Mouse (Mus musculus) kidney, adult 9 months (tissue): ENCODE data around the gene Vwa8.

Source experiments
- DNase-seq: peaks from one replicate; pipeline ENCODE4 v3.0.0; 2022

Vwa8 gene

DNA sequence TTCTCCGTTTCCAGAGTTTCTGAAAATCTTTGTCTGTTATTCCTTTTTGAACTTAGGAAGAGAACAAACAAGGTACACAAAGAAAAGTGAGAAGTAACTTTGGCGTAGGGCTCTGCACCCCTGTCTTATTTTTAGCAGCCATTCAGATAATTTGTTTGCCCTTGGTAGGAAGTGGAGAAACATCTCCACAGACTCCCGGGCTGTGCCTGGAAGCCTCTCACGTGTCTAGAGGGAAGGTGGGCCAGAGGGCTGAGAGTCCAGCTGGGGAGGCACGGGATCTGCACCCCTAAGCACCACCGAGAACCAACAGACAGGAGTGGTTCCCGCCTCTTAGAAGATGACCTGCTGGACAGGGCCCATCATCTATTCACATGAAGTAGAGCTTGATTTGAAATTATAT is 302.9 kb downstream of the Vwa8 start:
- DNase-seq = no peak

DNA sequence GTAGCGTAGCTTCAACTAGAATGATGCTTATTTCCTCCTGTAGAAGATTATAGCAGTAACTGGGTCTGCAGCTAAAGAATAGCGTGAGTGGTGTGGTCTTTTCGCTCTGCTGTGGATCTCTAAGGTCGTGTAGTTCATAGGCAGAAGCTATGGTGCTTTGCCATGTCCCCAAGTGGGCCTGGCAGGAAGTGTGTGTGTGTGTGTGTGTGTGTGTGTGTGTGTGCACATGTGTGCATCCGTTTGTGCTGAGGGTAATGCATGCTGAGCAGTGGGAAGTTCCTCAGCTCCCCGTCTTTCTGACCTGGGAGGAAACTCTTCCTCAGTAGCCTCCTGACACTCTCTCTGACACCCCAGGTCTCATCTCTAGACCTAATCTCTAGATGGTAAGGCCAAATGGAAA is 305.0 kb downstream of the Vwa8 start:
- no peak for DNase-seq

DNA sequence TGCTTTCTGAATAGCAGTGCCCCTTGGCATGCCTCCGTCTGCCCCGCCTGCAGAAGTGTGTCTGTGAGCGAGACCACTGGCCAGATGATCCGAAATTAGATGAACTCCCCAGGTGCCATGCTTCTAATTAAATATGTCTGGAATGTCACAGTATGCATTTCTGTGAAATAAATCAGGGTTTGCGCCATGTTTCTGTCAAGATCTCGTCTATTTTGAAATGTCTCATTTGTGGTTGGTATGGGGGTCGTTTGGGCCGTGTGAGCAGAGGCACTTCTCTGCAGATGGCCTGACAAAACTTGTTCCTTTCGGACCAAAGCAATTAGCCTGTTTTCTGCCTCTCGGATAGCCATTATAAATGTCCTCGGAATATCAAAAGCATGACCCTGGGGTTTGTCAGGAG is 306.1 kb downstream of the Vwa8 start:
- DNase-seq = no peak

DNA sequence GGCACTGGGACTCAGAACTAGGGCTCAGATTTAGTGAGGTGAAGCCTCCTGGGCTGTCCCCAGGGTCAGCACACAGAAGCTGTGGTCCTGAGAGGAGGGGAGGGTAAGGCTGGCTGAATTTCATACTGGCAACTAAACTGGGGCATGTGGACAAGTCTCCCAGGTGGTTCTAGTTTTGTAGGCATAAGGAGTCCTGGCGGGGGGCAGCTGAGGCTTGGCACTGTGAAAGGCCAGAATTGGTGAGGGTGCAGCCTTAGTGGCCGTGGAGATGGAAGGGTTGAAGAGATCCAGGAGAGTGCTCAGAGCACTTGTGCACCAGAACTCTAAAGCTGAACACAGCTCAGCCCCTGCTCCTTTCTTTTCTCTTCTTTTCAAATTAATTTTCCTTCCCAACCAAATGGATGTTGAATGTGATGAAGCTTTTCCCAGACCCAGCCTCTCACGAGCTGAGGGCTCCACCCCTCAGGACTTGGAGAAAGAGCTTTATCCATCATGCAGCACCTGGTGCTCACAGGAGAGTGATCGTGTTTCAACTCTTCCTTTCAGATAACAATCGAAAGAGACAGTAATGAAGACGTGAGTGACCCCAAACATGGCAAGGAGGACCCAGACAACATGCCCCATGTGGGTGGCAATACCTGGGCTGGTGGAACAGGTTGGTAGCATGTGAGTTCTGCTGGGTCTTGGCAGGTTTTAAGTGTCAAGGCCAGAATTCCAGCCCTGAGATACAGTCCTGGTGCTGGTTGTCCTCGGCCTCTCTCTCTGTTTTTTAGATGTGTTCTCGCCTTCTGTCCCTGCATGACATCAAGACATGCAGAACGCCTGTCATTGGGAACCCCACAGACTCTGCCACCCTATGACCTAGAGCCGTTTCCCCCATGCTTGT is 307.9 kb downstream of the Vwa8 start:
- no peak for DNase-seq

DNA sequence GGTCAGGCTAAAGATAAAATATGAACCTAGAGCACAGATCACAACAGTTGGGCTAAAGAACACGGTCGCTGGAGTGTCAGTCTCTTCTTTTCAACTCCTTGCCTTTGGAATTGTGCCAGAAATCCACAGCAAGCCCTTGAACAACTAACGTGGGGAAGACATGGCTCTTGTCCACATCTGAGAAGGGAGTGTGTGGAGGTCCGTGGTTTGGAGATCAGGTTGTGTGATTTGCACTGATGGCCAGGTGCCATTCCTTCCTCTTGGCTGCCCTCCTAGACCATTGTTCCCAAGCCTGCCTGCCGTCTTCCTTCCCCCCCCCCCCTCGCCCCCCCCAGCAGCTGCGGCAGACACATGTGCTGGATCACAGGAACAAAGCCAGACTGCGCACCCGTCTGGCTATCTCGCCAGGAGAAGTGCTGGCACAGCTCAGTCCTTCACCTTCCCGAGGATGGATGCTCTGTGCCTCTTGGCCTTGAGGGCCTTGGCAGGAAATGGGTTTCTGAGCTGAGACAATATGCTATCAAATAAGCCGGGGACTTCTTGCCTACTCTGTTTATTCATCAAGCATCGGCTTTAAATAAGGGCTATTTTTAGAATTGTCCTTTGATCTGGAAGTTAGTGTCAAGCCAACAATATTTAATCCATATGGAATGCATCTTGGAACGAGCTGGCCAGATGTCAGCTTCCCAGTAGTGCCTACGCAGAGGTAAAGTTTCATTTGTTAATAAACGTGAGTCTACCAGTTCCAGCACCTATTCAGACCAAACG is 308.8 kb downstream of the Vwa8 start:
- peak; percentile 69 for DNase-seq

DNA sequence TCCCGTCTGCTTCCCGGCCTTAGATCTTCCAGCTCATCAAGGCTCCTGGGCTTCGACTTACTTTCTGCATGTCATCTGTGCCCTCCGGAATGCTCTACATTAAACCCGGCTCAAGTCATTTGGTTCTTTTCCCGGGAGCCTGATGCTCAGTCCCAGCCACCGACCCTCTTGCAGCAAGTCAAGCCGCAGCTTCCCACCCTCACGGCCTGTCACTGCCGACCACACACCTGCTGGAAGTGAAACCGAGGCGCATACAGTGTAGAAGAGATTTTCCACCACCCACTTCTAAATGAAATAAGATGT is 309.3 kb downstream of the Vwa8 start:
- no peak for DNase-seq

DNA sequence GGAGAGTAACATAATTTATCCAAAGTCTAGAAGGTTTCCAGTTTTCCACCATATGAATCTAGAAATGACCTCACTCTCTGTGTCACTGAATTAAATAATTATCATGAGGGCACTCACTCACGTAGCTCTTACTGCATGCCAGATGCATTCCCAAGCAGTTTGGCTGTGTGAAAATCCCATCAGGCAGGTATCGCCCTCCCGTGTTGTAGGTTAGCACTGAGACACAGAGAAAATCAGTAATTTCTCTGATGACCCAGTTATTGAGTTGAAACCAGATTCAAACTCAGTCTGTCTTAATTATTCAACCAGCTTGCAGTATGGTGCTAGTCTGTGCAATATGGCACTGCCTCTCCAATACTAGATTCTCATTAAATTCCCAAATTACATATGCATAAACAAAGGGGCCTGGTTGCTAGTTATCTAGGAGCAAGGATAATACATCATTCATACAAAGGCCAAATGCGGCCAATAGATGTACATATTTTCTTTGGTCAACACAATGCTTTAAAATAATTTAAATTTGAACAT is 309.9 kb downstream of the Vwa8 start:
- DNase-seq = no peak

DNA sequence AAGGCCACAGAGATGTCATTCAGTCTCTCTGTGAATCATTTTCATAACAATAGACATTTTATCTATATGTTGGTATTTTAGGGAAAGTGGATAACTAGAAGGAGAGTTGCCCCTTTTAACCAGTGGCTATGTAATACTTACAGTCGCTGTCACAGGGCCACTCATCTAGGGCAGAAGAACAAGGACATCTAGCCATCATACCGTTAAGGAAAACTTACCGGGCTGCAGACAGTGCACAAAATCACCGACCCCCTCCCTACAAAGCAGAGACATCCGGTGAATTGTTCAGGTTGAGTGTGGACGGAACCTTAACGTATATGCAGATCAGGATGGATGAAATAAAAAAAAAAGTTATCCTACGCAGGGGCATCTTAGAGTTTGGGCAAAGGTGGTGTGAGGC is 310.6 kb downstream of the Vwa8 start:
- DNase-seq = no peak

DNA sequence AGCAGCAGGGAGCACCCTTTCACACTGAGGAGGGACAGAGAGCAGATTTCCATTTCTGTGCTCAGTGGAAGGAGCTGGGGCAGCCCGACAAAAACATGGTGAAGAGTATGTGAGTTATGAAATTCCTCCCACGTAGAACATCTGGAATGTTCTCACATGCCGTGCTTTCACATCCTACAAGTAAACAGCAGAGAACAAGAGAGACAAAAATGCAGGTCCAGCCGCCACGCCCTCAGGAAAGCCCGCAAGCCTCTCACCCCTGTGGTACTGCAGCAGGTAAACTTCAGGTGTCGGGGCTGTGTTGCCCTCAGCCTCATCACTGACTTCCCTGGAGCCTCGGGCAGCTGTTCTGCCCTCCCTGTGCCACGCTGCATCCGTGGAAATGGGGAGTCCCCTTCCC is 311.6 kb downstream of the Vwa8 start:
- no peak for DNase-seq

DNA sequence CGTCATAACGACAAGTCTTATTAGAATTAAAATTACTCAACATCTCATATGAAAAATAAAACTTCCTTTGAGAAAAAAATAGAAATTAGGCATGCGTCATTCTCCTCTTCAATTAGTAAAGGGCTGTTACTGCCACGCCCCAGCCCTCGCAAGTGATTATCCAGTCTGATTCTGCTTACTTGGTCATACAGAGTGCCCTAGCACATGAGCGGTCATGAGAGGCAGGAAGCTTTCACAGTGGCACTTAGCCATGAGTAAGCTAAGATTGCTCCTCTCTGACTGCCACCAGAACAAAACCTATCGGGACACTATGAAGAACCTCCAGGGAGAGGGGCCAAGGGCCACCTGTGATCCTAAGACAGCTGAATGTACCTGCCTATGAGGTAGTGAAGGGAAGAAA is 312.1 kb downstream of the Vwa8 start:
- no peak for DNase-seq

DNA sequence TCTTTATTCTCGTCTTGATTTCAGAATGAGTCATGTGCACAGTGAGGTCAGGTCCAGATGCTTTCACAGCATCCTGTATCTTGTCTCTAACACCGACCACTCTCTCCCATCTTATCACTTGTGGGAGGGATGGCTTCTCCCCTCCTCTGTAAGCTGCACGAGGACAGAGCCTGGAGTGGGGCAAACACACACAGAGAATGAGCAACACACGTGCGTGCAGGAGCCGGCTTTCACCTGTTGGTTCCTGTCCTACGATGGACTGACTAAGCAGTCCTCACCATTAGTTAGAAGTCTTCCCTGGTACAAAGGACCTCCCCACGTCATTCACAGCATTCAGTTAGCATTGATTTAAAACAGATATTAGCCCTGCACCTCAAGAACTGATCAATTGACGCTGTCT is 312.9 kb downstream of the Vwa8 start:
- DNase-seq = no peak

DNA sequence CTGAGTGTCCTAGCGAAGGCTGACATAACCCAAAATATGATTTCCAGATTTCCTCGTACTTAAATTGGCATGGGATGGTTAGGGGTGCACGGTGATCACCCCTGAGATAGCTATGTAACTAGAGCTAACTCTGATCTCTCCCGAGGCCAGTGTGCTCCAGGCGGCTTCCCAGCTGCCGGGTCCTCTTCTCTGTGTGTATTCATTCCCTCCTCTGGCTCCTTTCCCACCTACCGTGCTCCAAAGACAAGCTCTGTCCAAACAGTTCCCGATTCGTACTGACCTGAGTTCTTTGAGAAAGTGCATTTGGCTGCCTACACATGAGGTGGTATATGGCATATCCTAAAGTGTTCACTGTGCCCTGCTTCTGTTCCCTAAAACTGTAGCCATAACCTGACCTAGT is 313.8 kb downstream of the Vwa8 start:
- no peak for DNase-seq

DNA sequence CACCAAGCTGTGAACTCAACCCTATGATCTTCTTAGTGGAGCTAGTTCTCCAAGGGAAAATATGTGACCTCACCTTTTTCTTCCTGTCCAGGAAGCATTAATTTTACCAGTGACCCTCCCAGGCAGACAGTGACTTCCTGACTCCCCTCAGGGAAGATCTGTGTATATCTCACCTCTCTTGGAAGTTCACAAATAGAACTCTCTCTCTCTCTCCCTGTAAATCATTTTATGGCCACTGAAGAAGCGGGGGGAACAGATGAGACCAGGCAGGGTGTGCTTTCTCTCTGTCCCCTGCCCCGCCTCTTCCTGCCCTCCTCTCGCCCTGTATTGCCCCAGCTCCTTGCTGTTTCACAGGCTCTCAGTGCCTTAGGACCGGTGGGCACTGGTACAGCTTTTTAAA is 315.5 kb downstream of the Vwa8 start:
- DNase-seq = peak; percentile 69

DNA sequence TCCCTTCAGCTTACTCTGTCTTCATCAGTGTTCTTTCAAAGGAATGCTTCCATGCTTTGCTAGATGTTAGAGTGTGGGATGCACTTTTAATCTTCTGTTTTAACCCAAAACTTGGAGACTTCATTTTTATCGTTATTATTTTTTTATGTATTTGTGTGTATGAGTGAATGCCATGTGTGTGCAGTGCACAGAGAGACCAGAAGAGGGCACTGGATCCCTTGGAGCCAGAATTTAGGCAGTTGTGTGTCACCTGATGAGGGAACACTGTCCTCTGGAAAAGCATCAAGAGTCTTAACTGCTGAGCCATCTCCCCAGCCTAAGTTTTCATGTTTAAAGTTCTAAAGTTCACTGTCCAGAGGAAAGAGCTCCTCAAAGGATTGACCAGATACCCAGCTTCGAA is 316.1 kb downstream of the Vwa8 start:
- DNase-seq = peak; percentile 37

DNA sequence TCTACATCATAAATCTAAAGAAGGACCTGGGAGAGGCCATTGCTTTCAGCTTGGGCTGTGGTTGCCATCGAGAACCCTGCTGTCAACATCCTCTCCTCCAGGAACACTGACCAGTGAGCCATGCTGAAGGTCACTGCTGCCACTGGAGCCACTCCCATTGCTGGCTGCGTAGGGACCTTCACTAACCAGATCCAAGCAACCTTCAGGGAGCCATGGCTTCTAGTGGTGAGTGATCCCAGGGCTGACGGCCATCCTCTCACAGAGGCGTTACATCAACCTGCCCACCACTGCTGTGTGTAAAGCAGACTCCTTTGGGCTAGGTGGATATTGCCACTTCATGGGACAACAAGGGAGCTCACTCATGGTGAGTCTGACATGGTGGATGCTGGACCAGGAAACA is 325.7 kb downstream of the Vwa8 start:
- DNase-seq = no peak

DNA sequence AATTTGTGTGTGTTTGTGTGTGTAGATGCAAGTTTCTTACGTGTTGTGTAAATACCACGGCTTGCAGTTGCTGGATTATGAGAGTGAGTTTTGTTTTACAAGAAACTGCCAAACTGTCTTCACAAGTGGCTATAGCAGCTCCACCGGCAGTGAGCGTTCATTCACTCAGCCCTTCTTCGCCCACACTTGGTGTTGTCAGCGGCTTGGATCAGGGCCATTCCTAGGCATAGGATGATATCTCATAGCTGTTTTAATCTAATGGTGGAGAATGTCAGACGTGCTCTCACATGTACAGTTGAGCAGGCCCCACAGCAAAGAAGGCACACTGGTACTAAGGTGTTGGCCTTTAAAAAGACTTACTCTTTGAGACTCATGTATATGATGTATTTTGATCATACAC is 328.9 kb downstream of the Vwa8 start:
- no peak for DNase-seq

DNA sequence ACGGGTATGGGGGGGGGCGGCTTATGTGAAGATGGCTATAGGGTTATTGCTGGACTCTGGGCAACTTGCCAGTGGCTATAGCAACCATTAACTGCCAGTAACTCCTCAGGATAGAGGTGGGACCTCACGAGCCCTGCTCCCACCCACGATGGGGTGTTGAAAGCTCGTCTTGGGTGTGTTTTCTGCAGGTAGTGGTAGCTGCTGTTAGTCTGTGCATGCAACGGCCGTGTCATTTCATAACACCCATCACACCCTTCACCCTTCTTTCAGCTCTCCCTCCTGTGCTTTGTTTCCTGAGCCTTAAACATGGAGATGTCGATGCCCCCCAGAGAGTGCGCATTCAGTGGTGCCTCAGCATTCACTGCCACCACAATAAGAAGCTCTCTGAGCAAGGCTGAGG is 329.4 kb downstream of the Vwa8 start:
- DNase-seq = no peak

DNA sequence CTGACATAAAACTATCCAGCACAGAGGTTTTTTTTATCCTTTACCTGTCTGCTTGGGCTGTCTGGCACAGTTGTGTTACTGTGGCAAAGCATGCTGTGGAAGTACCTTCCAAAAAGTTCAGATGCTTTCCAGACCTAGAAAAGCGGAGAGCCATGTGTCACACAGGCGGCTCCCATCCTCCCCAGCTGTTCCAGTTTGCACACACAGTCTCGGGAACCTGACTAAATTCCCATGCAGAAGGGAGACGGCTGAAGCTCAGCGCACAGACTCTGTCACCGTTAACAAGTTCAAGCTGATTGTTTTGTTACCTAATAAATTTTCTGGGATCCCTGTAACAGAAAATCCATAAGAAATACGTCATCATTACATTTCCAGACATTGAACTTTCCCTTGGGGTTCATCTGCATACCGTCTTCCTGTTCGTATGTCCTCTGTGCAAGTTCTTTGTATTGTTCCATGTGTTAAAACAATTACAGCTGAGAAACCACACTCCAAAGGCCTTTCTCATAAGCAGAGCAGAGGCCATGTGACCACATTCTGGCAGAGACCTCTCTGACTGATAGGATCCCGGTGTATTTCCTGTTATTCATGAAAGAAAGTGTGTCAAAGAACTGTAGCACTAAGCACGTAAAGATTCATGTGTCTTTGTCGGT is 331.4 kb downstream of the Vwa8 start:
- peak; percentile 38 for DNase-seq

DNA sequence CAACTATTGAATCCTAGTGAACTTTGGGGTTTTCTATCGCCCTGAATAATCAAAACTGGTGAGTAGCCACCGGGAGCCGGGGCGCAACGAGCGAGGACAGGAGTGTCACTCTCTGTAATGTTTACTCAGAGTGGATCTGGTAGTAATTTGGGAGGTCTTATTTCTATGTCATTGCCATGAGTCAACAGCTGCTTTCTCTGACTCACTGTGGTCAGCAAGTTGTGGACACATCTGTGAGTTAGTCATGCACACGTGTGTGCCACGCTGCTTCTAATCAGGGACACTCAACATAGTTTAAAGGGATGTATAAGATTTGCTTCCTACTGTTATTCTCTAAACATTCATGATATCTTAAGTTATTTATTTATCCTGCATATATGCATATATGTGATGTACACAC is 332.9 kb downstream of the Vwa8 start:
- no peak for DNase-seq

DNA sequence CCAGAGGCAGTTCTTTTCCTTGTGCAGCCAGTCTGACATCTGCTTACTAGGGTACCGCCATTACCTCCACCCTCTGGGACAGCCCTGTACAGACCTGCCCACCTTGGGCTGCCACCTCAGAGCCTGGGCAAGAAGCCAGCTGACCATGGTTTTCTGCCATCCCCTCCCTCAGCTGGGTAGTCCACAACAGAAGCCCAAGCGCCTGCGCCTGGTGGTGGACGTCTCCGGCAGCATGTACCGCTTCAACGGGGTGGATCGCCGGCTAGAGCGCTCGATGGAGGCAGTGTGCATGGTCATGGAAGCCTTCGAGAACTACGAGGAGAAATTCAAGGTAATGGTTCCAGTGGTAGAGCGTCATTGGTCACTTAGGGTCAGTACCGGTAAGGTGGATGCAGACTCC is 333.9 kb downstream of the Vwa8 start:
- DNase-seq = no peak

DNA sequence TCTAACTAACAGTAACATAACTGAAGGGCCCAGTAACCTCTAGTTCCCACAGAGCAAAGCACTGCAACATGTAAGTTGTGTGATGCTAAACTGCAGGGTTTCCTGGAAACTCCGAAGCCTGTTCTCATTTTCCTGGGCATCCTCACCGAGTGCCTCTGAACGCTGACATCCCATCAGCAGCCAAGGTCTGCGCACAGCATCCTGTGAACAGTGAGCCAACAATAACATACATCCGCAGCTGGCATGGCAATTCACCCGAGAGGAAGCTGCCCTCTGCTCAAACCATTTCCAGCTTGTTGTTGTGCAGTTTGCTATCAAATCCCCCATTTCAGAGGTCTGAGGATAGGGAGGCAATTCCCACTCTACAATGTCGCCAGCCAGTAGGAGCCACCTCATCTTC is 334.4 kb downstream of the Vwa8 start:
- DNase-seq = peak; percentile 28

DNA sequence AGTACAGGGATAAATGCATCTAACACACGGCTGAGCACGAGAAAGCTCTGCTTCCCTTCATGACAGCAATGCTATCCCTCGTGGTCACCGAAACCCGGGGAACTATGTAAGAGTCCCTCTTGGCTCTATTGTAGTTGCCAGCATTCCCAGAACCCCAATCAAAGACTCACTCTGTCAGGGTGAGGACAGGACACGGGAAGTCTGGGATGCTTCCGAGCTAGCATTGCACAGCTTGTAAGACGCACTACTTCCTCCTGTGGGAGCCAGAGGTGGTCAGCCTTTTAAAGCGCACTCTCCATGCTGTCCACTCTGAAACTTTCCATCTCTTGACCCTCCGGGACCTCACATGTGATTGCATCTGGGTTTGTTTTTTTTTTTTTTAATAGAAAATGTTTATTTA is 335.2 kb downstream of the Vwa8 start:
- DNase-seq = peak; percentile 46

DNA sequence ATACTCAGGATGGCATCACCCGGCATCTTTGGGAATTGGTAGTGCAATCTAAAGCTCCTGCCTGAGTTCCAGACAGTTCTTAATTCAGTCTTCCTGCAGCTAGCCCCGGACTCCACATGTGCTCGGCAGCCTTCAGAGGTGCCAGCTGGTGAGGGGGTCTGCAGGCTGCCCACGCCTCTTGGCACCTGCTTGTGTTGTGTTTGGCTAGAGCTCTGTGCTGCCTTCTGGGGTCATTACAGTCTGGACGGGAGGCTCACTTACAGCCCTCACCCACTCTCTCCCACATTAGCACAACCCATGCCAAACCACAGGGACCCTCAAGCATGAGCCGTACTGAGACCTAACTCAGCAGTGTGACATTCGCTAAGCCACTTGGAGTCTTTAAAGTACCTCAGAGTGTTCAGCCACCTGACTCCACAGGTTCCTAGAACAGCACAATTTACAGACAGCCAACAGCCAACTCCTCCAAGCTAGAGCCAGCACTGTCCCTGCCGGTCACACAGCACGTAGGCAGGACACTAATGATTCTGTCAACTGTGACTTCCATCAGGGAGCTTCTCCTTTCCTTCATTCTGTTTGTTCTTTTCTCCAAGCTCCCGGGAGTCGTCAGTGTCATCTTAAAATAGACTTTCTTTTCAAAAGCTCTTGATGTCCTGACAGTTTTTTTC is 336.3 kb downstream of the Vwa8 start:
- no peak for DNase-seq
